Mouse (Mus musculus) spleen, adult 2 months (tissue): ENCODE measurements around the gene Gm5134. TPM values are rescaled to one million over a fixed set of nuclear protein-coding genes. Genes with fewer than 3 reads are reported as not detected.

Experiments used
- DNase-seq, 2 experiments: peaks; one replicate each; pipeline versions ENCODE4 v3.0.0 to v3.0.0-alpha.2; 2012 to 2021; ENCODE audit warnings: low spot score in 2 of 2, low read depth in 1 of 2
- H3K27ac ChIP-seq: fragments of 200-500 bp; 2 replicates; pipeline ENCODE4 v1.5.1; 2012; ENCODE audit warnings: low read length, inconsistent platforms; ENCODE audit not compliant: insufficient read depth
- H3K27me3 ChIP-seq: fragments of 200-500 bp; 2 replicates; pipeline ENCODE4 v1.6.1; 2012; ENCODE audit warnings: mild to moderate bottlenecking, moderate library complexity, low read length, inconsistent platforms; ENCODE audit not compliant: control insufficient read depth, insufficient read depth
- H3K36me3 ChIP-seq: fragments of 200-500 bp; 2 replicates; pipeline ENCODE4 v1.6.1; 2012; ENCODE audit warnings: mild to moderate bottlenecking, low read length, inconsistent platforms; ENCODE audit not compliant: control insufficient read depth, insufficient read depth
- H3K4me1 ChIP-seq: fragments of 200-500 bp; 2 replicates; pipeline ENCODE4 v1.6.1; 2011; ENCODE audit warnings: inconsistent platforms; ENCODE audit not compliant: control insufficient read depth, insufficient read depth, insufficient read length
- H3K4me3 ChIP-seq: fragments of 200-500 bp; 2 replicates; pipeline ENCODE4 v1.5.1; 2011; ENCODE audit warnings: mild to moderate bottlenecking, inconsistent platforms; ENCODE audit not compliant: insufficient read depth, insufficient read length; ENCODE audit errors: extremely low read depth
- CTCF ChIP-seq: fragments of 200-500 bp; IDR thresholded peaks from 2 replicates; pipeline ENCODE4 v1.5.1; 2011; ENCODE audit warnings: mild to moderate bottlenecking, inconsistent platforms; ENCODE audit not compliant: insufficient read depth, insufficient read length, insufficient replicate concordance; ENCODE audit errors: extremely low read depth
- POLR2A ChIP-seq: fragments of 200-500 bp; IDR thresholded peaks from 2 replicates; pipeline ENCODE4 v1.6.1; 2011; ENCODE audit warnings: low read depth, low read length, inconsistent platforms
- WGBS: fragments of 180-500 bp; shearing (Covaris S2); methylation state at CpG from one replicate; pipeline ENCODE4 v1.1.7; 2018; 5-methylcytosine and 5-hydroxymethylcytosine counted together
- polyA plus RNA-seq: library from polyadenylated mRNA; depleted of rRNA; stranded (reverse); fragments of >200 nt; gene quantifications from 2 replicates; pipeline ENCODE4 v1.2.3, GENCODE M21; 2012; rRNA removed

The Gm5134 gene
- polyA plus RNA-seq, 1 experiment: 1.2 TPM

GRCm38 (mm10) chr10:76046754-76047153 is 92.4 kb downstream of the Gm5134 start:
- Histone ChIP-seq H3K4me3 (no peak overlapping the region), H3K36me3 (peaks cover 6% of the 10 kb centered on the region; the same call in 1 of the 2 replicates), H3K27me3 (no peaks in the 10 kb centered on the region), H3K27ac (no peak overlapping the region), H3K4me1 (no peaks in the 10 kb centered on the region)
- no peak for TF ChIP-seq POLR2A
- WGBS: 14% methylated on average over 1 of the region's 1 CpGs
- DNase-seq: no peak

DNA sequence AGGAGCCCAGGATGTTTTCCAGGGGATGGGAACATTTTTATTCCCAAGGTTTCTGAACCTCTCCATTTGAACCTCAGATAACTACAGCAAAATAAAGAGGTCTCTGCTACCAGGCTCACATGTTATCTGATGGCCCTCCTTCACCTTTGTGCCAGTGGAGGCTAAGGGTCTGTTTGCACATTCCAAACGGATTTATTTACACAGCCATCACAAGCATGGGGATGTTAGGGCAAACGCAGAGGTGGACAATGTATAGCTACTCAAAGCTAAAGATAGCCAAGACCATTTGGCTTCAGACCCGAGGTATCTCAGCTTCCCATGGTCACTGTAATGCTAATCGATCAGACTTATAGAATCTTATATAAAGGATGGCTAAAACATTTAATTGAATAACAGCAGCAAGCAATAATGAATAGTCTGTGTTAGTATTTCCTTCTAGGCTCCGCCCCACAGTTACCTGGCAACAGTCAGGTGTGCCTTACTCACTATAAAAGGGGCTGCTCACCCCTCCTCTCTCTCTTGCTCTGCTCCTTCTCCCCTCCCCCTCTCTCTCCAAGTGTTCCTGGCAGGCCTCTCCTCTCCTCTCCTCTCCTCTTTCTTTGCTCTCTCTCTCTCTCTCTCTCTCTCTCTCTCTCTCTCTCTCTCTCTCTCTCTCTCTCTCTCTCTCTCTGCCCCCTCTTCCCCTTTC is 93.0 kb downstream of the Gm5134 start:
- Histone ChIP-seq H3K27me3 (no peaks in the 10 kb centered on the region), H3K4me1 (no peaks in the 10 kb centered on the region), H3K4me3 (no peak overlapping the region), H3K27ac (no peak overlapping the region), H3K36me3 (peaks cover 6% of the 10 kb centered on the region; the same call in 1 of the 2 replicates)
- 52% methylated on average over 5 of the region's 5 CpGs for WGBS
- DNase-seq: no peak
- TF ChIP-seq CTCF (no peak), POLR2A (no peak)

- Histone ChIP-seq H3K4me3 (no peak overlapping the region), H3K4me1 (no peaks in the 10 kb centered on the region), H3K36me3 (peaks cover 2% of the 10 kb centered on the region; the same call in 1 of the 2 replicates), H3K27me3 (no peaks in the 10 kb centered on the region), H3K27ac (no peak overlapping the region)
- WGBS: 70% methylated on average over 6 of the region's 6 CpGs
- no peak for DNase-seq
- no peak for TF ChIP-seq POLR2A
- no peak for TF ChIP-seq CTCF
Observed at GRCm38 (mm10) chr10:76048967-76049366, 94.7 kb downstream of the Gm5134 start.

DNA sequence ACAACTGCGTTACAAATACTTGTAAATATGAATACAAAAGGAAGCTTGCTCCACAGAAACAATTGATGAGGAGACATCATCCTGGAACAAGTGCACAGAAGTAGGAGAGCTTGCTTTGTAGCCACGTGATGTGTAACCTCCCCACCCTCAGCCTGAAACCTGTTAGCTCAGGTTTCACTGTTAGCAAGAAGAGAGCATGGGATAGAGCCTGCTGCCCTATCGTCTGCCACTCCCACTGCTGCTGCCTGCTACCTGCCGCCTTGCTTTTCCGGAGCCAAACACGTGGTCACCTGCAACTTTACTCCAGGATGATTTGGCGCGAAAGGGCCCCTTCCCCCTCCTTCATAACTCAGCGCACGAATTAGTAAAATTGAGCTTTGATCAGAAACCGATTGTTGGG is 97.5 kb downstream of the Gm5134 start:
- Histone ChIP-seq H3K27ac (no peak overlapping the region), H3K4me3 (no peak overlapping the region), H3K27me3 (no peaks in the 10 kb centered on the region), H3K36me3 (no peaks in the 10 kb centered on the region), H3K4me1 (no peaks in the 10 kb centered on the region)
- no peak for DNase-seq
- no peak for TF ChIP-seq POLR2A
- no peak for TF ChIP-seq CTCF
- 89% methylated on average over 11 of the region's 11 CpGs for WGBS

Other genes starting within 250 kb of the Gm5134 start
- gene Cabin1, start 190.2 kb upstream of the Gm5134 start, polyA plus RNA-seq: 59.3 and 65.7 TPM in 2 replicates
- gene Ddt, start 181.1 kb upstream of the Gm5134 start, polyA plus RNA-seq: 39.5 and 42.6 TPM in 2 replicates
- not detected in 2 replicates for gene Gm20441, start 173.6 kb upstream of the Gm5134 start, polyA plus RNA-seq
- 4.3 and 4.4 TPM in 2 replicates for gene Gstt3, start 173.1 kb upstream of the Gm5134 start, polyA plus RNA-seq
- 25.3 and 28.5 TPM in 2 replicates for gene Gstt1, start 155.9 kb upstream of the Gm5134 start, polyA plus RNA-seq
- not detected in 2 replicates for gene Gstt4, start 132.0 kb upstream of the Gm5134 start, polyA plus RNA-seq
- gene Gstt2, start 117.1 kb upstream of the Gm5134 start, polyA plus RNA-seq: 73.4 and 102 TPM in 2 replicates
- gene Mif, start 94.3 kb upstream of the Gm5134 start, polyA plus RNA-seq: 677 and 1,174 TPM in 2 replicates
- gene Derl3, start 61.1 kb upstream of the Gm5134 start, polyA plus RNA-seq: 67.3 and 137 TPM in 2 replicates
- gene Smarcb1, start 32.9 kb upstream of the Gm5134 start, polyA plus RNA-seq: 42.4 and 43.2 TPM in 2 replicates
- 86.8 and 146 TPM in 2 replicates for gene Chchd10, start 21.4 kb upstream of the Gm5134 start, polyA plus RNA-seq
- 7.9 and 11.7 TPM in 2 replicates for gene Mmp11, start 18.0 kb upstream of the Gm5134 start, polyA plus RNA-seq
- 3.9 and 4.5 TPM in 2 replicates for gene Gm867, start 13.8 kb upstream of the Gm5134 start, polyA plus RNA-seq
- 178 and 292 TPM in 2 replicates for gene Vpreb3, start 11.5 kb upstream of the Gm5134 start, polyA plus RNA-seq
- gene Zfp280b, start 78.1 kb downstream of the Gm5134 start, polyA plus RNA-seq: 5.7 TPM in 2 replicates
- gene Slc5a4b, start 156.4 kb downstream of the Gm5134 start, polyA plus RNA-seq: not detected in 2 replicates
- gene Slc5a4a, start 192.9 kb downstream of the Gm5134 start, polyA plus RNA-seq: not detected in 2 replicates